15 mouse cellular contexts compared by ENCODE assay signal in genomic region chr15:30272326-30272725, GRCm38 (mm10).
"Had no signal": no experiment of that assay in that cellular context is flagged by ENCODE, and none has a peak within 500 bp of the region (broad histone marks: within the 10 kb centered on the region; RNA-seq: fewer than 3 reads in every experiment).

No protein-coding gene starts in this region.

- H3K9me3 ChIP-seq: limb, embryonic 12.5 days; liver, embryonic 13.5 days; lung, embryonic 15.5 days; midbrain, embryonic 15.5 days; neural tube, embryonic 12.5 days had no signal

- ATAC-seq: liver, postnatal 0 days; midbrain, embryonic 15.5 days had no signal

- H3K27ac ChIP-seq: limb, embryonic 12.5 days; liver, embryonic 13.5 days; lung, embryonic 15.5 days; macrophage; midbrain, embryonic 15.5 days; neural tube, embryonic 12.5 days had no signal

- H3K36me3 ChIP-seq: limb, embryonic 12.5 days; liver, embryonic 13.5 days; lung, embryonic 15.5 days; midbrain, embryonic 15.5 days; neural tube, embryonic 12.5 days had no signal

- H3K27me3 ChIP-seq: limb, embryonic 12.5 days; liver, embryonic 13.5 days; lung, embryonic 15.5 days; megakaryocyte, embryonic 14.5 days; midbrain, embryonic 15.5 days; neural tube, embryonic 12.5 days had no signal

- H3K4me2 ChIP-seq: limb, embryonic 12.5 days; liver, embryonic 13.5 days; lung, embryonic 15.5 days; midbrain, embryonic 11.5 days; midbrain, embryonic 15.5 days; neural tube, embryonic 12.5 days had no signal

- H3K9ac ChIP-seq: limb, embryonic 12.5 days; liver, embryonic 13.5 days; liver, postnatal 0 days; lung, embryonic 15.5 days; midbrain, embryonic 15.5 days; neural tube, embryonic 12.5 days had no signal

- DNase-seq: kidney, adult 8-10 months; kidney, postnatal 25 days; liver; liver, embryonic 13.5 days; liver, postnatal 0 days; lung, postnatal 14 days; thymus, adult 18-20 months; thymus, postnatal 14 days had no signal

- H3K4me1 ChIP-seq: limb, embryonic 12.5 days; liver, embryonic 13.5 days; lung, embryonic 15.5 days; megakaryocyte, embryonic 14.5 days; midbrain, embryonic 15.5 days; neural tube, embryonic 12.5 days had no signal

- H3K4me3 ChIP-seq: limb, embryonic 12.5 days; liver, embryonic 13.5 days; lung, embryonic 15.5 days; megakaryocyte, embryonic 14.5 days; midbrain, embryonic 15.5 days; neural tube, embryonic 12.5 days had no signal
